Mouse (Mus musculus): Measurements from ENCODE around the gene C1qtnf9. TPM values are rescaled to one million over a fixed set of nuclear protein-coding genes. Genes with fewer than 3 reads are reported as not detected.

C1qtnf9 gene
- polyA plus RNA-seq, 1 experiment: not detected

GRCm38 (mm10) chr14:60757722-60758121 lies 10.2 kb upstream of the C1qtnf9 start:
- Histone ChIP-seq H3K4me1 (peaks cover 4% of the 10 kb centered on the region; the same call in 1 of the 2 replicates), H3K4me3 (replicated peaks) (no peak overlapping the region), H3K36me3 (replicated peaks; ENCODE audit: low read length) (peaks cover 95% of the 10 kb centered on the region), H3K27me3 (replicated peaks) (peaks cover 4% of the 10 kb centered on the region), H3K9me3 (no peaks in the 10 kb centered on the region)
- TF ChIP-seq FLI1 (IDR thresholded peaks at IDR 0.05; ENCODE audit: low read length) (no peak), GATA1 (IDR thresholded peaks at IDR 0.05; ENCODE audit: borderline replicate concordance, low read length) (no peak)

- no peak overlapping the region for H3K4me3 ChIP-seq (replicated peaks)
- H3K9me3 ChIP-seq: no peaks in the 10 kb centered on the region
- peaks cover 4% of the 10 kb centered on the region; the same call in 1 of the 2 replicates for H3K4me1 ChIP-seq
- H3K36me3 ChIP-seq (replicated peaks; ENCODE audit: low read length): peaks cover 85% of the 10 kb centered on the region
- TF ChIP-seq FLI1 (IDR thresholded peaks at IDR 0.05; ENCODE audit: low read length) (no peak), GATA1 (IDR thresholded peaks at IDR 0.05; ENCODE audit: borderline replicate concordance, low read length) (no peak)
- peaks cover 4% of the 10 kb centered on the region for H3K27me3 ChIP-seq (replicated peaks)
These were observed 8.8 kb upstream of the C1qtnf9 start for GRCm38 (mm10) chr14:60759097-60759496.

- Histone ChIP-seq H3K4me1 (peaks cover 15% of the 10 kb centered on the region; the same call in 1 of the 2 replicates), H3K9me3 (no peaks in the 10 kb centered on the region), H3K36me3 (replicated peaks; ENCODE audit: low read length) (peaks cover 62% of the 10 kb centered on the region), H3K4me3 (replicated peaks) (no peak overlapping the region), H3K27me3 (replicated peaks) (peaks cover 19% of the 10 kb centered on the region)
- no peak for TF ChIP-seq GATA1 (IDR thresholded peaks at IDR 0.05; ENCODE audit: borderline replicate concordance, low read length)
- no peak for TF ChIP-seq FLI1 (IDR thresholded peaks at IDR 0.05; ENCODE audit: low read length)
These were observed 6.1 kb upstream of the C1qtnf9 start for GRCm38 (mm10) chr14:60761801-60762200.

- no peak for TF ChIP-seq GATA1 (IDR thresholded peaks at IDR 0.05; ENCODE audit: borderline replicate concordance, low read length)
- no peak for TF ChIP-seq FLI1 (IDR thresholded peaks at IDR 0.05; ENCODE audit: low read length)
- H3K4me1 ChIP-seq: peaks cover 11% of the 10 kb centered on the region; the same call in 1 of the 2 replicates
- no peaks in the 10 kb centered on the region for H3K9me3 ChIP-seq
- peaks cover 19% of the 10 kb centered on the region for H3K27me3 ChIP-seq (replicated peaks)
- no peak overlapping the region for H3K4me3 ChIP-seq (replicated peaks)
- H3K36me3 ChIP-seq (replicated peaks; ENCODE audit: low read length): peaks cover 53% of the 10 kb centered on the region
These were observed 5.2 kb upstream of the C1qtnf9 start for GRCm38 (mm10) chr14:60762754-60763153.

- H3K36me3 ChIP-seq (replicated peaks; ENCODE audit: low read length): peaks cover 43% of the 10 kb centered on the region
- peaks cover 19% of the 10 kb centered on the region for H3K27me3 ChIP-seq (replicated peaks)
- peaks cover 11% of the 10 kb centered on the region; the same call in 1 of the 2 replicates for H3K4me1 ChIP-seq
These were observed 4.2 kb upstream of the C1qtnf9 start for GRCm38 (mm10) chr14:60763746-60764145.

GRCm38 (mm10) chr14:60764526-60764925 lies 3.4 kb upstream of the C1qtnf9 start:
- H3K4me3 ChIP-seq (replicated peaks): no peak overlapping the region
- H3K36me3 ChIP-seq (replicated peaks; ENCODE audit: low read length): peaks cover 35% of the 10 kb centered on the region
- H3K27me3 ChIP-seq (replicated peaks): peaks cover 17% of the 10 kb centered on the region
- no peaks in the 10 kb centered on the region for H3K9me3 ChIP-seq
- H3K4me1 ChIP-seq: peaks cover 11% of the 10 kb centered on the region; the same call in 1 of the 2 replicates
- no peak for TF ChIP-seq FLI1 (IDR thresholded peaks at IDR 0.05; ENCODE audit: low read length)
- no peak for TF ChIP-seq GATA1 (IDR thresholded peaks at IDR 0.05; ENCODE audit: borderline replicate concordance, low read length)

More at GRCm38 (mm10) chr14:60763746-60764145, 4.2 kb upstream of the C1qtnf9 start:
- H3K9me3 ChIP-seq: no peaks in the 10 kb centered on the region
- H3K4me3 ChIP-seq (replicated peaks): no peak overlapping the region
- TF ChIP-seq GATA1 (IDR thresholded peaks at IDR 0.05; ENCODE audit: borderline replicate concordance, low read length): no peak
- no peak for TF ChIP-seq FLI1 (IDR thresholded peaks at IDR 0.05; ENCODE audit: low read length)

GRCm38 (mm10) chr14:60765025-60765424 lies 2.9 kb upstream of the C1qtnf9 start:
- peaks cover 17% of the 10 kb centered on the region for H3K27me3 ChIP-seq (replicated peaks)
- H3K9me3 ChIP-seq: no peaks in the 10 kb centered on the region
- H3K36me3 ChIP-seq (replicated peaks; ENCODE audit: low read length): peaks cover 30% of the 10 kb centered on the region
- H3K4me3 ChIP-seq (replicated peaks): no peak overlapping the region
- TF ChIP-seq FLI1 (IDR thresholded peaks at IDR 0.05; ENCODE audit: low read length) (no peak), GATA1 (IDR thresholded peaks at IDR 0.05; ENCODE audit: borderline replicate concordance, low read length) (no peak)
- peaks cover 11% of the 10 kb centered on the region; the same call in 1 of the 2 replicates for H3K4me1 ChIP-seq

GRCm38 (mm10) chr14:60769340-60769739 lies 1.4 kb downstream of the C1qtnf9 start:
- H3K9me3 ChIP-seq: no peaks in the 10 kb centered on the region
- no peak overlapping the region for H3K4me3 ChIP-seq (replicated peaks)
- H3K4me1 ChIP-seq: peaks cover 17% of the 10 kb centered on the region
- H3K27me3 ChIP-seq (replicated peaks): peaks cover 17% of the 10 kb centered on the region
- no peak for TF ChIP-seq GATA1 (IDR thresholded peaks at IDR 0.05; ENCODE audit: borderline replicate concordance, low read length)
- TF ChIP-seq FLI1 (IDR thresholded peaks at IDR 0.05; ENCODE audit: low read length): no peak
- H3K36me3 ChIP-seq (replicated peaks; ENCODE audit: low read length): no peaks in the 10 kb centered on the region

GRCm38 (mm10) chr14:60770594-60770993 lies 2.7 kb downstream of the C1qtnf9 start:
- TF ChIP-seq GATA1 (IDR thresholded peaks at IDR 0.05; ENCODE audit: borderline replicate concordance, low read length): no peak
- TF ChIP-seq FLI1 (IDR thresholded peaks at IDR 0.05; ENCODE audit: low read length): no peak
- Histone ChIP-seq H3K9me3 (no peaks in the 10 kb centered on the region), H3K27me3 (replicated peaks) (peaks cover 10% of the 10 kb centered on the region), H3K4me3 (replicated peaks) (no peak overlapping the region), H3K4me1 (peaks cover 8% of the 10 kb centered on the region), H3K36me3 (replicated peaks; ENCODE audit: low read length) (no peaks in the 10 kb centered on the region)

- H3K4me3 ChIP-seq (replicated peaks): peak overlapping the region; percentile 91
- TF ChIP-seq FLI1 (IDR thresholded peaks at IDR 0.05; ENCODE audit: low read length): no peak
- no peak for TF ChIP-seq GATA1 (IDR thresholded peaks at IDR 0.05; ENCODE audit: borderline replicate concordance, low read length)
- H3K9me3 ChIP-seq: no peaks in the 10 kb centered on the region
- H3K27me3 ChIP-seq (replicated peaks): peaks cover 5% of the 10 kb centered on the region
- H3K36me3 ChIP-seq (replicated peaks; ENCODE audit: low read length): no peaks in the 10 kb centered on the region
- H3K4me1 ChIP-seq: peaks cover 6% of the 10 kb centered on the region
These were observed 3.1 kb downstream of the C1qtnf9 start for GRCm38 (mm10) chr14:60771057-60771456.
